Mouse (Mus musculus) erythroblast, adult 5-6 weeks (primary cell): ENCODE measurements at regions not wholly inside any gene's neighbourhood (a gene's known extent, or its start where the extent isn't known, plus 50 kb on each side); places are given as distances from the start of the nearest gene placed in this dataset.

Experiments used
- ATAC-seq: replicated peaks from 2 replicates; pipeline ENCODE4 v1.8.0; 2016; ENCODE audit warnings: moderate number of reproducible peaks, mild to moderate bottlenecking, moderate TSS enrichment, inconsistent platforms; ENCODE audit not compliant: poor library complexity, low FRiP score, severe bottlenecking

- no peak for ATAC-seq
Measured at GRCm38 (mm10) chr1:69470614-69471250, 216.3 kb downstream of the Ikzf2 start.

GRCm38 (mm10) chr1:69469158-69469901 lies 217.7 kb downstream of the Ikzf2 start:
- ATAC-seq: no peak

GRCm38 (mm10) chr1:69466534-69467275 lies 220.3 kb downstream of the Ikzf2 start:
- ATAC-seq: no peak

- ATAC-seq: no peak
Measured at GRCm38 (mm10) chr1:69461191-69461590, 225.9 kb downstream of the Ikzf2 start.

DNA sequence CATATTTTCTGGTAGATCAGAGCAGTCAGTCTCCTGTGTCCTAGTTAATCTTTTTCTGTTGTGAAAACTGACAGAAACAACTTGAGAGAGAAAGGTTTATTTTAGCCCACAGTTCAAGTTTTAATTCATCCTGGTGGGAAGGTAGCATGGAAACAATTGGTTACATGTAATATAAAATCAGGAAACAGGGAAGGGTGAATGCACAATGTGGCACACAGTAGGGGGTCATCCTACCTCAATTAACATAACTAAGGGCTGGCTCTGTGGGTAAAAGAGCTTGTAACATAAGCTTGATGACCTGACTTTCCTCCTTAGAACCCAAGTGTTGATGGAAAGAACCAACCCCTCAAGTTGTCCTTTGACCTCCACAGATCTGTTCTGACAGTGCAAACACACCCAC lies 227.1 kb downstream of the Ikzf2 start:
- no peak for ATAC-seq

DNA sequence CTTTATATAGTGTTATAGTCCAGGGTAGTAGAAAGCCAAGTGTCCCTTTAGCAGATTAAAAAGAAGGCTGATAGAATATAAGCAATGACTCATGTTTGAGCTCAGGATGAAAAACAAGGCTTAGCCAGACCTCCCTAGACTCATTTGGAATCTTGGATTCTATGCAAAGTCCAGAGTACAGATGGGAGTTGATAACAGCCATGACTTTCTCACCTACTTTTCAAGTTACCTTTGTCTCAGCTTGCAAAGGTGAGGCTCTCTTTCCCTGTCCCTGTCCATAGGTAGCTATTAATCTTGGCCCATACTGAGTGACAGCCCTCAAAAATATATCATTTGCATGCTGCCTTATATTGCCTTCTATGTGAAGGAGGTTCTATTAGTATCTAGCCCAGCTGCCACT lies 229.6 kb downstream of the Ikzf2 start:
- ATAC-seq: no peak

- ATAC-seq: no peak
Measured at GRCm38 (mm10) chr1:69453991-69454390, 233.1 kb downstream of the Ikzf2 start.

DNA sequence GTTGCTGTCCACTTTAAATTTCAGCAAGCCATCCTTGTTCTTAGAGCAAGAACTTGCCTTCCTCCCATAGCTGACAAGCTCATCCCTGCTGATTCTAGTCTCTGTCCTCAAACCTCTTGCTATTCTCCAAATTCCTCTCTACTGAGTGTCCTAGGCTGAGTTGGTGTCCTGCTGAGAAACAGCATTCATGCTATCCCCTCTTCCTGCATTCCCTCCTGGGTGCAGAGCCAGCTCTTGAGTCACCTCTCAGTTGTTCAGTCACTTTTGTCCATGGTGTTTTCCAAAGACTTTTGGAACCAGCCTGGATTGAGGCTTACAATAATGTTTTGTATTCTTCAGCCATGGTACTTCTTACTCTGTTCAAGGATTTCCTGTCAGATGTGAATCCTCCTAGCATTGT lies 234.1 kb downstream of the Ikzf2 start:
- no peak for ATAC-seq

DNA sequence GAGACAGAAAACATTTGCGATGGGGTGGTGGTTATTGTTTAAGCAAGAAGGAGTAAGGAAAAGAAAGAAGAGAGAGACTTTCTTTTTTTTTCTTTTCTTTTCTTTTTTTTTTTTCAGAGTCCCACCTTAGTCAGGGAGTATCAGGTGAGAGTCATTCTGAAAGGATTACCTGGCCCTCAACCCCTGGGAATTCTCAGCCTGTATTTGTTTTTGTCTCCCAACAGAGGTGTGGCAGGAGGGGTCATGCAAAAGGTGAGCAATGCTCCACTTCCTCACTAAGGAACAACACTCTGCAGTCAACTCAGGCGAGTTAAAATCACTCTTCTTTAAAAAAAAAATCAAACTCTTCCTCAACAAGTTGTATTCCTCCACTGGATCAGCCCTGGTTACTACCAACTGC lies 236.6 kb downstream of the Ikzf2 start:
- ATAC-seq: no peak

DNA sequence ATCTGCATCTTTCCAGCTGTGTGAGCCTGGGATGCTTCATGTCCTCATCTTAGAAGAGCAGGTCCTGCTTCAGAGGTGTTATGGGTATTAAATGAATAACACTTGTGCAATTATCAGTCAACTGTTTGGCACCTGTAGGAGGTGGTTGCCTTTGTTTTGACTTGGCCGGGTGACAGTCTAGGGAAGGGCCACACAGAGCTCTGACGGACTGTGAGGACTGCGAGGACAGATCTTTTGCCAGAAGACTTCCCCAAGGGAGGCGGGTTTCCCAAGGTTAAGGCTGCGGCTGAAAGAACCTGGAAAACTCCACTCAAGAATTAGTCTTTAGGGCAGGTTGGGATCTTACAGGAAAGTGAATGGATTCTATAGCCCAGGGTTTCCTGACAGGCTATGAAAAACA lies 239.8 kb downstream of the Ikzf2 start:
- ATAC-seq: no peak

- no peak for ATAC-seq
Measured at GRCm38 (mm10) chr1:69444722-69445121, 242.3 kb downstream of the Ikzf2 start.

- no peak for ATAC-seq
Measured at GRCm38 (mm10) chr1:69443466-69443865, 243.6 kb downstream of the Ikzf2 start.

DNA sequence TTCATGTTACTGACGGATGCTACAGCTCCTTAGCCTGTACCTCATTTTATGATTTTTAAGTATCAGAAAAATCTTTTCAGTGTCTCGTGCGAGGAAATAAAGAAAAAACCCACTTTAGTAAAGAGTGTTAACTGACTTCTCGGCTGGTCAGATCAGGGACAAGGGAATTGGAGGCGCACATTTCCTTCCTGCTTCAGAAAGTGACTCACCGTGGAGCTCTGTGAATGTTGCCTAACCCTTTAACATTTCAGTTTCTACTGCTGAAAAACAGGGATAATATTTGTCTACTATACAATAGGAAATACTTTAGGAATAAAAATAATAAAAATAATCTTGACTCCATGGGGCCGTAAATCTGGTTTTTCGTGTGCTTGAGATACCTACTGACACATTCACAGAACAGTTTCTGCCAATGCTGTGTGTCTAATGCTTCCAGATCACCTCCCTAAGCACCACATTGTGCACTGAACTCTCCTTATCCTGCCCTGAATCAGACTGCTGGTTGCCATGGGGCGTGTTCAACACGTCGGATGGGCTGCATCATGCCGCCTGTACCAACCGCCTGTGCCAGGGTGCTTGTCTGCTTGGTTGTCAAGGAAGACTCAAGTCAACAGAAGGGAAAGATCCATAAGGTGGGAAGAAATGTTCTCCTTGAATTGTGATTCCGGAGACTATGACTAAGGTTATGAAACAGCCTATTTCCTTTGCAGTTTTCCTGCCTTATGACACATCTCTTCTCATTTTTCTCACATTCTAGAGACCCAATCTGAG lies 246.3 kb downstream of the Ikzf2 start:
- ATAC-seq: no peak

- ATAC-seq: no peak
Measured at GRCm38 (mm10) chr1:69437042-69437441, 250.0 kb downstream of the Ikzf2 start.

DNA sequence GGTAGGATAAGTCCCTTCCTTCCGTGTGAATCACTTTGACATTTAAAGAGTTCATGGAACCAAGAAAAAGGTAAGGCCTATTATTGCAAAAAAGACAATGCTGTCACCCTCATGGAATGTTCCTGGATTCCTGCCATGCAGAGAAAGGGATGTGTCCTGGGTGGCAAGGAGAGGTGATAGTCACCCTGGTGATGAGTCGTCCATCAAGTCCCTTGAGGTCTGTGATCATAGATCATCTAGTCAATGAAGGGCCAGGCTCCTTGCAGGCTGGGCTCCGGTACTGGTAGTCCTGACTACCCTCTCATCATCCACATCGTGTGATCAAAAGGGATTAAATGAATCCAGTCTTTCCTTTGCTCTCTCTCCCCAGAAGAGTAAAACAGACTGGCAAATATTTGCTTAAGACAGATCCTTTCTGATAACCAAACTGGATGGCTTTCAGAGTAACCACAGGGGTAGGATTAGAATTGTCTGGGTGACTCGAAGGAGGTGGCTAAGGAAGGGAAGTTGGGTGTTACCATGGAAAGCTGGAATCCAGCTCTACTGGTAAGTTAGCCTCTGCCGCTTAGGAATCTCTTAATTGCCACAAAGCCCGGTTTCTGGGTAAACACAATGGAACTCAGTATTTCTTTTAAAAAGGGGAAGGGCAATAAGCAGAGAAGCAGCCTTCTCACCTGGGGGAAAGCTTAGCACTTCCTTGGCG lies 253.2 kb downstream of the Ikzf2 start:
- ATAC-seq: no peak

DNA sequence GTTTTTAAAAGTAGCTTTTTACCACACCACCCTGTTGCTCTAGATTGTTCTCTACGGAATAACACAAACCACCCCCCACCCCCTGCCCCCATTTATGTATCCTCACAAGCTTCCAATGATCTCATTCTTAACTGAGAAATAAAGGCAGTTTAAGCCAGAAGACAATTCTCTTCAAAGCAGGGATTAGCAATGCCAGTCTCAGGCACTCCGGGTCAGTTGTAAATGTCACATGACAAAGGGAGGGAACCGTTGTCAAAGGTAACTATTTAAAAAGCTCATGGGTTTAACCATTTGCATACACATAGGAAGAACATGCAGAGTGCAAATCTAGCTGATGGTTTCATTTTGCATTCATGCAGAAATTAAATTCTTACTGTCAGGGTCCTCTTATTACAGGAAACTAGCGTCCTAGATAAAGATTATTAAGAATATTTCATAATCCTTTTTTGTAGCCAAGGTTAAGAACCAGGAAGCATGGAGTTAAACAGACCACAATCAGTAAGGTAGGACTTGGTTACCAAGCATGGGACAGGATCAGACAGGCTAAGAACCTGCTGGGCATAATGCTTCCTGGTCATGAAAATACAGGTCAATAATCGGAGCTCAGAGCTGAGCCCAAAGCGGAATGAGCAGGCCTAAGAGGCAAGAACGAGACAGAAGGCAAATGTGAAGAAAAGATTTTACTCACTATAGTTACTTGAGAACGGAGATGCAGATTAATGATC lies 256.2 kb downstream of the Ikzf2 start:
- ATAC-seq: no peak

GRCm38 (mm10) chr1:69429632-69430031 lies 257.4 kb downstream of the Ikzf2 start:
- no peak for ATAC-seq

DNA sequence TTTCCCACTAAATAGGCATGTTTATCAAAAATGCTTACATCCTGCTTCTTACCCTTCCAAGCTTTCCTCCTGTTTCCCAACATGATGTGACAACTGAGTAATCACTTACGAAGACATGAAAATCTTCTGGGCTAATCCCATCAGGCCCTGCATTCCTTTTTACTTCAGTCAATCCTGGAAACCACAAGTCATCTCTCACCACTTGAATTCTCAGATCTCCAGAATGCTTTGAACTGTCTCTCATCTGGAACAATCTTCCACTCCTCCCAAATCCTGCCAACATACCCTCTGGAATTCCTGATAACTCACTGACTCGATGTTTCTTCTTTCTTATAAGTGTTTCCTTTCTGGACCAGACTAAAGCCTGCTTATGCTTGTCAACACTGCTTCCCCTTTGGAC lies 289.4 kb downstream of the Ikzf2 start:
- no peak for ATAC-seq

GRCm38 (mm10) chr1:69382374-69382773 lies 274.5 kb upstream of the Erbb4 start:
- no peak for ATAC-seq
